Mouse (Mus musculus) embryonic facial prominence, embryonic 13.5 days (tissue): ENCODE measurements around the gene Nlrp4e. TPM values are rescaled to one million over a fixed set of nuclear protein-coding genes. Genes with fewer than 3 reads are reported as not detected.
"Not testable (repeated sequence)": the region's sequence is repeated elsewhere in the genome, so short reads cannot be mapped to it uniquely, and the experiment has no call there.

ENCODE experiments used
- ATAC-seq: fragments of 200-750 bp; cut with Nextera tagmentation; 2 replicates; pipeline ENCODE4 v1.8.0; 2017; ENCODE audit warnings: low read depth; ENCODE audit not compliant: insufficient number of reproducible peaks, insufficient read depth, low FRiP score, low TSS enrichment
- H3K27ac ChIP-seq: fragments of 300-500 bp; sonication (generic); 2 replicates; pipeline ENCODE4 v1.5.1; 2015; ENCODE audit warnings: moderate library complexity, mild to moderate bottlenecking, inconsistent platforms
- H3K27me3 ChIP-seq: fragments of 300-500 bp; sonication (generic); 2 replicates; pipeline ENCODE4 v1.6.1; 2015; ENCODE audit warnings: mild to moderate bottlenecking, inconsistent platforms
- H3K36me3 ChIP-seq: fragments of 300-500 bp; sonication (generic); 2 replicates; pipeline ENCODE4 v1.6.1; 2015; ENCODE audit warnings: mild to moderate bottlenecking, inconsistent platforms
- H3K4me1 ChIP-seq: fragments of 300-500 bp; sonication (generic); 2 replicates; pipeline ENCODE4 v1.6.1; 2015; ENCODE audit warnings: inconsistent platforms
- H3K4me2 ChIP-seq: fragments of 300-500 bp; sonication (generic); 2 replicates; pipeline ENCODE4 v1.6.1; 2015; ENCODE audit warnings: moderate library complexity, mild to moderate bottlenecking, inconsistent platforms
- H3K4me3 ChIP-seq: fragments of 300-500 bp; sonication (generic); 2 replicates; pipeline ENCODE4 v1.5.1; 2015; ENCODE audit warnings: mild to moderate bottlenecking, inconsistent platforms
- H3K9ac ChIP-seq: fragments of 300-500 bp; sonication (generic); 2 replicates; pipeline ENCODE4 v1.6.1; 2015; ENCODE audit warnings: mild to moderate bottlenecking, inconsistent platforms
- H3K9me3 ChIP-seq: fragments of 300-500 bp; sonication (generic); 2 replicates; pipeline ENCODE4 v1.6.1; 2016; ENCODE audit warnings: inconsistent platforms
- WGBS: fragments of 180-500 bp; shearing (Covaris S2); methylation state at CpG from one replicate; pipeline ENCODE4 v1.1.7; 2015; ENCODE audit warnings: mixed read lengths; 5-methylcytosine and 5-hydroxymethylcytosine counted together
- microRNA-seq: library from miRNA; unstranded; fragments of <30 nt; microRNA quantifications from one replicate; pipeline ENCODE4, GENCODE M21; 2016
- polyA plus RNA-seq: library from polyadenylated mRNA; unstranded; fragments of >200 nt; fragmentation: Nextera tagmentation; extraction: Ambion mirVana; gene quantifications from 2 replicates; pipeline ENCODE4 v1.2.1, GENCODE M21; 2015

Gene Nlrp4e
- not detected in 2 replicates for polyA plus RNA-seq

DNA sequence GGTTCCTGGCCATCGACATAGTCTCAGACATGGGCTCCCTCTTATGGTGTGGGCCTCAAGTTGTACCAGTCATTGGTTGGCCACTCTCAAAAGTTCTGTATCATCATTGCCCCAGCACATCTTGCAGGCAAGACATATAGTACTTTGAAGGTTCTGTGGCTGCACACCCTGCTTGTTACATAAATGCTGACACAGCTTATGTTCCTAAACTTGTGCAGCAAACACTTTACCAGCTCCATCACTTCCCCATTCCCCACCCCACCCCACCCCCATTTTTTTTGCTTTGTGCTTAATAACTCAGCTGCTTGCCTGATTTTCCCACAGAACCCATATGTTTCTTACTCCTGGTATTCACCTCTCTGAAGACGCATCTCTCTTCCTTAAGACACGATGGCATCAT, at the start of gene Nlrp4e:
Gene Nlrp4e, plus strand, starts transcription at position 301 of the 400 bp plus-strand sequence.
- ATAC-seq, H3K4me2 ChIP-seq: not testable (repeated sequence)
- WGBS, result 88% methylated on average over 3 of the region's 3 CpGs

DNA sequence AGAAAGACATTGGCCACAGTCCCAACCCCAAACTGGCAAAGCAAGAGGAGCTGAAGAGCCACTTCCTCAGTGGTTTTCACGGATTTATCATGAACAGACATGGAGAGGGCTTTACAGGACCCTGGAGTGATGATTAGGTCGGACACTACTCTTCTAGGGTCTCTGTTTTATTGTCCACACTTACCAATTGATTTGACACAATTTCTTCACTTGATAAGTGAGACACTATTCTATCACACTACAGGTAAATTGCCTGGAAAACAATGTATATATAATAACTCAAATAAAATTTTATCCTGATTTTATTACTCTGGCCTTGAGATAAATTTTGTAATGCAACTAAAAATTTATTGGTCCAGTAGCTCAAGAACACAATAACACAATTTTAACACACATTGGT, 49.4 kb upstream of the Nlrp4e start, which contains the start of gene Vmn1r166:
Gene Vmn1r166, minus strand, starts transcription at position 101 of the 400 bp plus-strand sequence.
- H3K27me3 ChIP-seq, H3K9me3 ChIP-seq, H3K9ac ChIP-seq, H3K4me2 ChIP-seq, H3K36me3 ChIP-seq, H3K27ac ChIP-seq, ATAC-seq, H3K4me3 ChIP-seq, H3K4me1 ChIP-seq: not testable (repeated sequence)
- no CpG with 5 or more reads among the region's 2 CpGs for WGBS

More for the DNA sequence above, at the start of gene Nlrp4e:
- H3K4me3 ChIP-seq, H3K9ac ChIP-seq, H3K4me1 ChIP-seq, H3K27ac ChIP-seq, H3K9me3 ChIP-seq, H3K27me3 ChIP-seq, H3K36me3 ChIP-seq: not testable (repeated sequence)

- H3K4me3 ChIP-seq, H3K27ac ChIP-seq, H3K9ac ChIP-seq, H3K36me3 ChIP-seq, H3K4me2 ChIP-seq, H3K27me3 ChIP-seq, H3K9me3 ChIP-seq, ATAC-seq, H3K4me1 ChIP-seq: not testable (repeated sequence)
- no CpG with 5 or more reads among the region's 2 CpGs for WGBS
Measured at GRCm38 (mm10) chr7:23278800-23279199, 22.2 kb upstream of the Nlrp4e start, which contains the start of gene Gm6902. Gene Gm6902, minus strand, starts transcription at chr7:23278900.

- H3K4me2 ChIP-seq, ATAC-seq, H3K4me3 ChIP-seq, H3K4me1 ChIP-seq, H3K36me3 ChIP-seq, H3K9ac ChIP-seq, H3K27ac ChIP-seq, H3K27me3 ChIP-seq: not testable (repeated sequence)
- peaks cover 29% of the 10 kb centered on the region for H3K9me3 ChIP-seq
- WGBS, result 90% methylated on average over 13 of the region's 13 CpGs
Measured at GRCm38 (mm10) chr7:23358311-23358710, 57.3 kb downstream of the Nlrp4e start.

GRCm38 (mm10) chr7:23385589-23385988, 84.6 kb downstream of the Nlrp4e start, which contains the start of gene Nlrp5:
Gene Nlrp5, plus strand, starts transcription at chr7:23385889.
- Histone ChIP-seq H3K4me3 (no peak within 1 kb of the TSS), H3K9me3 (peaks cover 36% of the 10 kb centered on the region), H3K9ac (no peak within 1 kb of the TSS), H3K4me2 (no peak within 1 kb of the TSS), H3K27me3 (no peaks in the 10 kb centered on the region), H3K4me1 (no peaks in the 10 kb centered on the region), H3K27ac (no peak within 1 kb of the TSS), H3K36me3 (no peaks in the 10 kb centered on the region)
- 71% methylated on average over 10 of the region's 10 CpGs for WGBS
- ATAC-seq, result no peak

Small RNA genes lying within 50 kb of the gene (microRNA-seq; reads per million reads assigned to microRNA genes)
- gene Gm25196, result not detected

Other genes with a start within 250 kb of the Nlrp4e start
- not detected in 2 replicates for gene Vmn1r163, start 245.7 kb upstream of the Nlrp4e start, polyA plus RNA-seq
- not detected in 2 replicates for gene Gm8720, start 233.7 kb upstream of the Nlrp4e start, polyA plus RNA-seq
- gene Gm10662, start 156.7 kb upstream of the Nlrp4e start, polyA plus RNA-seq, result not detected in 2 replicates
- not detected in 2 replicates for gene Vmn1r165, start 83.9 kb upstream of the Nlrp4e start, polyA plus RNA-seq
- not detected in 2 replicates for gene Vmn1r166, start 49.5 kb upstream of the Nlrp4e start, polyA plus RNA-seq
- gene Gm6902, start 22.3 kb upstream of the Nlrp4e start, polyA plus RNA-seq, result not detected in 2 replicates
- not detected in 2 replicates for gene Nlrp5, start 84.7 kb downstream of the Nlrp4e start, polyA plus RNA-seq
- not detected in 2 replicates for gene Vmn1r167, start 206.0 kb downstream of the Nlrp4e start, polyA plus RNA-seq
- not detected in 2 replicates for gene Vmn1r168, start 238.5 kb downstream of the Nlrp4e start, polyA plus RNA-seq